Comparison of ENCODE assay signal across 10 mouse cellular contexts in genomic region chr10:40151852-40152549, GRCm38 (mm10). TPM values are rescaled to one million over a fixed set of nuclear protein-coding genes. Genes with fewer than 3 reads are reported as not detected.
A peak's percentile ranks its signal among the peaks of the same experiment; 100 is the strongest.
DNase-seq lines count a peak whose midpoint lies in the region; ATAC-seq and TF ChIP-seq lines count a peak whose summit lies in the region.
"Had no signal": no experiment of that assay in that cellular context is flagged by ENCODE, and none has a peak within 500 bp of the region (broad histone marks: within the 10 kb centered on the region; RNA-seq: fewer than 3 reads in every experiment).

No protein-coding gene starts in this region.

- no peaks in the 10 kb centered on the region for H3K4me1 ChIP-seq in heart, postnatal 0 days (ENCODE audit: control insufficient read depth, insufficient read depth)
- H3K4me1 ChIP-seq in embryonic fibroblast, embryonic 13.5 days (ENCODE audit: control insufficient read depth, insufficient read depth, low read length) = peaks cover 7% of the 10 kb centered on the region; the same call in 1 of the 2 replicates
- peaks cover 34% of the 10 kb centered on the region for H3K4me1 ChIP-seq in liver, embryonic 11.5 days (replicated peaks; ENCODE audit: control insufficient read depth, insufficient read depth, low read length)
- no peaks in the 10 kb centered on the region for H3K4me1 ChIP-seq in neural tube, embryonic 15.5 days
- H3K4me1 ChIP-seq in midbrain, postnatal 0 days (ENCODE audit: insufficient read depth, low read length) = no peaks in the 10 kb centered on the region

- H3K4me2 ChIP-seq in heart, postnatal 0 days (ENCODE audit: low read depth, low read length) = no peak overlapping the region
- no peak overlapping the region for H3K4me2 ChIP-seq in liver, embryonic 11.5 days
- no peak overlapping the region for H3K4me2 ChIP-seq in neural tube, embryonic 15.5 days
- H3K4me2 ChIP-seq in midbrain, postnatal 0 days (ENCODE audit: low read depth, low read length, poor library complexity, severe bottlenecking) = no peak overlapping the region

- no peak overlapping the region for H3K9ac ChIP-seq in heart, postnatal 0 days (replicated peaks; ENCODE audit: low read depth, low read length)
- no peak overlapping the region for H3K9ac ChIP-seq in liver, embryonic 11.5 days (ENCODE audit: low read depth, low read length)
- H3K9ac ChIP-seq in neural tube, embryonic 15.5 days (replicated peaks) = no peak overlapping the region
- H3K9ac ChIP-seq in midbrain, postnatal 0 days (replicated peaks; ENCODE audit: low read length, poor library complexity, severe bottlenecking) = no peak overlapping the region

- no peak for TF ChIP-seq CTCF in heart, postnatal 0 days (IDR thresholded peaks at IDR 0.05; ENCODE audit: low read depth)
- no peak for TF ChIP-seq CTCF in embryonic fibroblast, embryonic 13.5 days (IDR thresholded peaks at IDR 0.05; ENCODE audit: borderline replicate concordance, insufficient read depth, low read length)
- TF ChIP-seq CTCF in left cerebral cortex, adult 2 months (IDR thresholded peaks at IDR 0.05) = no peak
- TF ChIP-seq CTCF in midbrain, postnatal 0 days (IDR thresholded peaks at IDR 0.05) = no peak

- no peaks in the 10 kb centered on the region for H3K9me3 ChIP-seq in heart, postnatal 0 days (replicated peaks; ENCODE audit: control insufficient read depth, low read length)
- H3K9me3 ChIP-seq in liver, embryonic 11.5 days (ENCODE audit: control insufficient read depth, low read length) = no peaks in the 10 kb centered on the region
- H3K9me3 ChIP-seq in neural tube, embryonic 15.5 days (replicated peaks) = no peaks in the 10 kb centered on the region
- no peaks in the 10 kb centered on the region for H3K9me3 ChIP-seq in midbrain, postnatal 0 days (ENCODE audit: low read length)

- TF ChIP-seq POLR2A in embryonic fibroblast, embryonic 13.5 days (IDR thresholded peaks at IDR 0.05; ENCODE audit: low read depth, low read length) = no peak

- no peaks in the 10 kb centered on the region for H3K27me3 ChIP-seq in heart, postnatal 0 days (ENCODE audit: control insufficient read depth, insufficient read depth, low read length)
- H3K27me3 ChIP-seq in liver, embryonic 11.5 days (replicated peaks; ENCODE audit: control insufficient read depth, insufficient read depth, low read length) = no peaks in the 10 kb centered on the region
- H3K27me3 ChIP-seq in neural tube, embryonic 15.5 days (replicated peaks) = no peaks in the 10 kb centered on the region
- H3K27me3 ChIP-seq in midbrain, postnatal 0 days (ENCODE audit: insufficient read depth, low read length) = no peaks in the 10 kb centered on the region

- intact Hi-C loops in heart, postnatal 36 days (cut with DNase I) = no loop called here
- intact Hi-C loops in left cerebral cortex, adult 2 months (cut with DNase I) = no loop called here

- DNase-seq in heart, postnatal 0 days (ENCODE audit: low spot score) = no peak
- no peak for DNase-seq in heart, postnatal 36 days
- peak; percentile 53 for DNase-seq in NIH3T3 (ENCODE audit: low read depth)
- no peak for DNase-seq in liver, embryonic 11.5 days (ENCODE audit: low spot score)
- no peak for DNase-seq in left cerebral cortex, adult 2 months (ENCODE audit: extremely low spot score in 1 of 2, low spot score in 2 of 2)
- no peak for DNase-seq in midbrain, postnatal 0 days (ENCODE audit: low spot score)
- DNase-seq: gastrocnemius, postnatal 36 days; spleen, adult 18-20 months had no signal

- peak; percentile 36; the same call in 1 of the 2 replicates for ATAC-seq in heart, postnatal 0 days (ENCODE audit: insufficient read depth, low read depth)
- no peak for ATAC-seq in liver, embryonic 11.5 days (replicated peaks; ENCODE audit: low FRiP score)
- no peak for ATAC-seq in neural tube, embryonic 15.5 days (ENCODE audit: low FRiP score)
- ATAC-seq in midbrain, postnatal 0 days (ENCODE audit: low FRiP score) = no peak

- peak overlapping the region; percentile 13; the same call in 1 of the 2 replicates for H3K27ac ChIP-seq in heart, postnatal 0 days (ENCODE audit: low read depth)
- peak overlapping the region; percentile 15 for H3K27ac ChIP-seq in embryonic fibroblast, embryonic 13.5 days (ENCODE audit: insufficient read depth, low read length)
- H3K27ac ChIP-seq in liver, embryonic 11.5 days (ENCODE audit: low read depth, low read length) = peak overlapping the region; percentile 39
- H3K27ac ChIP-seq in neural tube, embryonic 15.5 days (replicated peaks) = no peak overlapping the region
- H3K27ac ChIP-seq in left cerebral cortex, adult 2 months = no peak overlapping the region
- H3K27ac ChIP-seq in midbrain, postnatal 0 days (ENCODE audit: low read depth, low read length) = no peak overlapping the region

- H3K4me3 ChIP-seq in heart, postnatal 0 days (ENCODE audit: low read depth, low read length) = no peak overlapping the region
- H3K4me3 ChIP-seq in embryonic fibroblast, embryonic 13.5 days (ENCODE audit: insufficient read depth, low read length) = no peak overlapping the region
- H3K4me3 ChIP-seq in liver, embryonic 11.5 days (ENCODE audit: low read depth, low read length) = no peak overlapping the region
- H3K4me3 ChIP-seq in neural tube, embryonic 15.5 days (replicated peaks) = no peak overlapping the region
- H3K4me3 ChIP-seq in left cerebral cortex, adult 2 months = no peak overlapping the region
- H3K4me3 ChIP-seq in midbrain, postnatal 0 days (ENCODE audit: low read depth, low read length) = no peak overlapping the region

- WGBS in heart, postnatal 0 days = 50% methylated on average over 8 of the region's 8 CpGs
- 60% methylated on average over 8 of the region's 8 CpGs for WGBS in liver, embryonic 11.5 days
- 70% methylated on average over 8 of the region's 8 CpGs for WGBS in neural tube, embryonic 15.5 days
- 69% methylated on average over 8 of the region's 8 CpGs for WGBS in midbrain, postnatal 0 days

- no peak for TF ChIP-seq EP300 in heart, postnatal 0 days (IDR thresholded peaks at IDR 0.05; ENCODE audit: low read depth)

- no peaks in the 10 kb centered on the region for H3K36me3 ChIP-seq in heart, postnatal 0 days (replicated peaks; ENCODE audit: control insufficient read depth, insufficient read depth, low read length)
- H3K36me3 ChIP-seq in liver, embryonic 11.5 days (ENCODE audit: control insufficient read depth, insufficient read depth, low read length) = no peaks in the 10 kb centered on the region
- H3K36me3 ChIP-seq in neural tube, embryonic 15.5 days = no peaks in the 10 kb centered on the region
- H3K36me3 ChIP-seq in midbrain, postnatal 0 days (ENCODE audit: insufficient read depth, low read length) = no peaks in the 10 kb centered on the region

RNA-seq across cellular contexts. Expression of gene Slc16a10, which starts 9.9 kb away (rescaled TPM):
- 14.2 and 15.6 TPM in 2 replicates for total RNA-seq in heart, postnatal 0 days (2014; rRNA removed; ENCODE audit: low replicate concordance)
- 11.6 and 12.4 TPM in 2 replicates for polyA plus RNA-seq in heart, postnatal 0 days (2015; fragmentation: Nextera tagmentation; extraction: Ambion mirVana)
- 10 to 100 TPM; 17.8 to 23.8 TPM for total RNA-seq in heart, postnatal 36 days (2021)
- 1.6 and 1.8 TPM in 2 replicates for polyA plus RNA-seq in embryonic fibroblast, embryonic 13.5 days (2011; ENCODE audit: insufficient read length, low read depth, missing spikeins)
- 46.9 and 49.2 TPM in 2 replicates for polyA plus RNA-seq in liver, embryonic 11.5 days (2014; fragmentation: Nextera tagmentation; extraction: Ambion mirVana)
- 2.2 and 10.1 TPM in 2 replicates for polyA plus RNA-seq in neural tube, embryonic 15.5 days (2015; fragmentation: Nextera tagmentation; extraction: Ambion mirVana)
- 1 to 10 TPM; 2.4 to 4.1 TPM for total RNA-seq in left cerebral cortex, adult 2 months (2021)
- total RNA-seq in midbrain, postnatal 0 days (2014; rRNA removed) = 2.1 and 2.2 TPM in 2 replicates
- polyA plus RNA-seq in midbrain, postnatal 0 days (2015; fragmentation: Nextera tagmentation; extraction: Ambion mirVana) = 2.0 and 2.2 TPM in 2 replicates

Comparison
In these comparisons a context has a peak if more than half of its experiments do, and no peak if none do; other contexts are left out.
1. H3K27ac ChIP-seq: peak in heart, postnatal 0 days (single experiment), embryonic fibroblast, embryonic 13.5 days (single experiment) and liver, embryonic 11.5 days (single experiment); none in neural tube, embryonic 15.5 days (single experiment), left cerebral cortex, adult 2 months (single experiment) and midbrain, postnatal 0 days (single experiment).